Mouse (Mus musculus) bone marrow macrophage, adult 2 months (primary cell): Measurements from ENCODE around the gene Syn3.

Experiments used
- CTCF ChIP-seq: IDR thresholded peaks from 2 replicates; pipeline ENCODE4 v1.5.1; 2012; ENCODE audit warnings: low read depth, mild to moderate bottlenecking, low read length, moderate library complexity
- POLR2A ChIP-seq: IDR thresholded peaks from 2 replicates; pipeline ENCODE4 v1.6.1; 2012; ENCODE audit warnings: mild to moderate bottlenecking, low read depth, low read length, borderline replicate concordance

DNA sequence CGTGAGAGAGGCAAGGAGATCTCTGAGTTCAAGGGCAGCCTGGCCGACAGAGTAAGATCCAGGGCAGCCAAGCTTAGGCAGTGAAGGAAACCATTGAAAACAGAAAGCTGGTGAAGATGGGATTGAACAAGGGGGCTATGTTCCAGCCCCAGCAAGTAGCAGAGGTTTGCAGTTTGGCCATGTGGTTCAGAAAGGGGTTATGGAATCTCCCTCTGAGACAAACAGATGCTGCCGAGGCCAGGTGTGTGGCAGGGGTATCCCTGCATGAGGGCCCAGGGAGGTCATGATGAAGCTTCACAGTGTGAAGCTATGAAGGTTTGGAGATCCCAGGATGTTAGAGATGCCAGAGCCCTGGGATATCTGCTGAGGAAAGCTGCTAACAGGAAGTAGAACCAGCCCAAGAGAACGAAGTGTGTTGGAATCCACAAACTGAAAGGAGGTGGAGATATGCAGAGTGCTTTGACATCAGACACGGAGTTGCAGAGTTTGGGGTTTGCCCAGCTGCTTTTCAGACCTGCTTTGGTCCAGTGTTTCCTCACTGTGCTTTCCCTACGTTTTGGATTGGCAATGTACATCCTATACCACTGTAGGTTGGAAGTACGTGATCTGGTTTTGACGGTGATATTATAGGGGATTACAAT is 134.9 kb downstream of the Syn3 start:
- TF ChIP-seq CTCF (no peak), POLR2A (no peak)
